Mouse (Mus musculus): ENCODE results near the gene Nsg1. TPM values are rescaled to one million over a fixed set of nuclear protein-coding genes. Genes with fewer than 3 reads are reported as not detected.

Gene Nsg1
- polyA plus RNA-seq, 1 experiment from 2014 or later: 69.7 TPM

DNA sequence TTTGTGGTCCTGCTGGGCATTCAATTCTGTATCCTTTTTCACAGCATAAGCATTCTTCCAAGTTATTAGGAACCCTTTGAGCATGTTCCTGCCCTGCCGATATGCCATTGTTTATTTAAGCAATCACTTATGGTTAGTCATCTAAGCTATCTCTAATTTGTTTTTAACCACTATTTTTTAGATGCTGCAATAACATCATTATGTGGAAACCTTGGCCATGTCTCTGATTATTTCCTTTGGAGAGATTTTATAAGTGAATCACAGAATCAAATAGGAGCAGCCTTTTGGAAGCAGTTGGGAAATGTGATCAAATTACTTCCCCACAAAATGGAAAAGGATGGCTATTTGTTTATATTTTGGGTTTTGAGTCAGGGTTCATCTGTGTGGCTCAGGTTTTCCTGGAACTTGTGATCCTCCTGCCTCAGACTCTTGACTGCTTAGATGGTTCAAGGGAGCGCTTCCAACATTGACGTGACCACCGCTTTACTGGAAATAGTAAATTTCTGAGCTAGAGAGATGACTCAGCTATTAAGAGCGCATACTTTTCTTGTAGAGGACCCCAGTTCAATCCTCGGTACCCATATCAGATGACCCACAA, 25.1 kb upstream of the Nsg1 start:
- 81% methylated on average over 6 of the region's 6 CpGs for WGBS

DNA sequence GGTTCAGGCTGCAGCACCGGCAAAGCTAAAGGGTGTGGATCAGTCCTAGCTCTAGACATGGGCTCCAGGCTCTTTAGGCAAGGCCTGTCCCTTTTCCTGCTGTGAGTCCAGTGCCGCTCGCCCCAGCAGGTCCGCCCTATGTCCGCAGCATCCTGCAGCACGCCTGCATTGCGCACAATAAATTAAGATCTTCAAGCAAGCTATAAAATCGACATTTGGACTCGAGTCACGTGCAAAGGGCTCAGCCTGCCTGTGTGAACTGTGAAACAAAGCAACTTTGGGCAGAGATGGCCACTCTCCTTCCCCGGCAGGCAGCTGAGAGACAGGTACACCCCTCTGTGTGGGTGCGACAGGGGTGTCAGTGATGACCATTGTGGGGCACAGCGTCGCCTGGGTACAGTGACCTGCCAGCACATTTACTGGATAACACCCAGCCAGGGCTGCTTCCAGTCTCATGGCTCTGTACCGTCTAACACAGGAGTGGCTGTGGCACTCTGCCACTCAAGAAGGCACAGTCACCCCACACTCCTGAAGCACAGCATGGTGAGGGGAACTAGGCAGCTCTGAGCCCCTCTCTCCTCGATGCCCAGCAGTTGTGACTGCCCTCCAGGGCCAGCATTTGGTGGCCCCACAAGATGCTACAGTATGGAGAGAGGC, 14.7 kb upstream of the Nsg1 start:
- Histone ChIP-seq H3K4me2 (replicated peaks; ENCODE audit: low read depth, low read length) (no peak overlapping the region), H3K4me3 (ENCODE audit: low read length) (no peak overlapping the region), H3K36me3 (ENCODE audit: insufficient read depth, low read length) (no peaks in the 10 kb centered on the region), H3K27ac (ENCODE audit: low read length) (no peak overlapping the region), H3K9ac (replicated peaks; ENCODE audit: low read length) (no peak overlapping the region), H3K27me3 (ENCODE audit: insufficient read depth, low read length) (no peaks in the 10 kb centered on the region), H3K4me1 (ENCODE audit: insufficient read depth, low read length) (no peaks in the 10 kb centered on the region), H3K9me3 (ENCODE audit: low read length) (0 out of 2 replicates have a peak, but pooled peaks cover 3% of the 10 kb centered on the region)
- WGBS: 70% methylated on average over 16 of the region's 16 CpGs
- ATAC-seq (ENCODE audit: low FRiP score, low TSS enrichment): no peak

More for the DNA sequence above, 25.1 kb upstream of the Nsg1 start:
- Histone ChIP-seq H3K9ac (replicated peaks; ENCODE audit: low read length) (no peak overlapping the region), H3K36me3 (ENCODE audit: insufficient read depth, low read length) (no peaks in the 10 kb centered on the region), H3K4me1 (ENCODE audit: insufficient read depth, low read length) (no peaks in the 10 kb centered on the region), H3K9me3 (ENCODE audit: low read length) (0 out of 2 replicates have a peak, but pooled peaks cover 3% of the 10 kb centered on the region), H3K4me3 (ENCODE audit: low read length) (no peak overlapping the region), H3K27ac (ENCODE audit: low read length) (no peak overlapping the region), H3K27me3 (ENCODE audit: insufficient read depth, low read length) (no peaks in the 10 kb centered on the region), H3K4me2 (replicated peaks; ENCODE audit: low read depth, low read length) (no peak overlapping the region)
- no peak for ATAC-seq (ENCODE audit: low FRiP score, low TSS enrichment)

DNA sequence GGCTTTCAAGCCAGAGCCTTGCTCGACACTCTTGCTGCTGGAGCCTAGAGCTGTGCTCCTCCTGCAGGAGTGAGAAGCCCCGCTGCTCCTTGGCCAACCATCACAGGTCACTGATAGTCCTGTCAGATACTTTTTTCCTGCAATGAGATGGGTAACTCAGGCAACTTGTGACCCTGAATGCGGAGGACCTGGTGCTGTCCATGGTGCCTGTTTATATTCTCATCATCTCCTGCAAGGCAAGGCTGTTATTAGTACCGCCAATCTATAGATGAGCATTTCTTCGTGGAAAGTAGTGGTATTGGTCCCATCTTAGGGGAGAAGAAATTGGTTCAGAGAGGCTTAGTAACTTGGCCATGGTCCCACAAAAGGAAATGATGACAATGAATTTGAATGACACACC, 14.1 kb upstream of the Nsg1 start:
- Histone ChIP-seq H3K4me1 (ENCODE audit: insufficient read depth, low read length) (no peaks in the 10 kb centered on the region), H3K27ac (ENCODE audit: low read length) (no peak overlapping the region), H3K9me3 (ENCODE audit: low read length) (0 out of 2 replicates have a peak, but pooled peaks cover 3% of the 10 kb centered on the region), H3K9ac (replicated peaks; ENCODE audit: low read length) (no peak overlapping the region), H3K4me3 (ENCODE audit: low read length) (no peak overlapping the region), H3K4me2 (replicated peaks; ENCODE audit: low read depth, low read length) (no peak overlapping the region), H3K36me3 (ENCODE audit: insufficient read depth, low read length) (no peaks in the 10 kb centered on the region), H3K27me3 (ENCODE audit: insufficient read depth, low read length) (no peaks in the 10 kb centered on the region)
- ATAC-seq (ENCODE audit: low FRiP score, low TSS enrichment): no peak
- WGBS: 49% methylated on average over 5 of the region's 5 CpGs

DNA sequence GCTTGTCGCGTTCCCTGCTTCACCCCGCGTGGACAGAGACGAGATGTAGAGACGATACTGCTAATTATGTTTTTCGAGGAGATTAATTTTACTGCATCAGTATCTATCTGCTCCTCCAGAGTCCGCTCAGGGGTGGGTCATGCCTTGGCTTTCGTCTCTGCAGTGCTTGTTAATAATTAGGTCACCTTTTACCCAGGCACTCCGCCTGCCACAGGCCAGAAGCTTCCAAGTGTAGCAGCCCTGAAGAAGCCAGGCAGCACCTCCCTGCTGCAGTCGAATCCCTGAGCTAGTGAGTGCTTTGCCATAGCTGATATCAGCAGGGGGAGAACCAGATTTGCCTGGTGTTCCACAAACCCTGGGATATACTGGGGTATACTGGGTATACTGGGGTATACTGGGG, 8.8 kb upstream of the Nsg1 start:
- WGBS: 68% methylated on average over 11 of the region's 11 CpGs
- Histone ChIP-seq H3K4me2 (replicated peaks; ENCODE audit: low read depth, low read length) (no peak overlapping the region), H3K4me3 (ENCODE audit: low read length) (no peak overlapping the region), H3K27me3 (ENCODE audit: insufficient read depth, low read length) (no peaks in the 10 kb centered on the region), H3K9me3 (ENCODE audit: low read length) (0 out of 2 replicates have a peak, but pooled peaks cover 3% of the 10 kb centered on the region), H3K27ac (ENCODE audit: low read length) (no peak overlapping the region), H3K4me1 (ENCODE audit: insufficient read depth, low read length) (no peaks in the 10 kb centered on the region), H3K36me3 (ENCODE audit: insufficient read depth, low read length) (no peaks in the 10 kb centered on the region), H3K9ac (replicated peaks; ENCODE audit: low read length) (no peak overlapping the region)
- ATAC-seq (ENCODE audit: low FRiP score, low TSS enrichment): no peak

DNA sequence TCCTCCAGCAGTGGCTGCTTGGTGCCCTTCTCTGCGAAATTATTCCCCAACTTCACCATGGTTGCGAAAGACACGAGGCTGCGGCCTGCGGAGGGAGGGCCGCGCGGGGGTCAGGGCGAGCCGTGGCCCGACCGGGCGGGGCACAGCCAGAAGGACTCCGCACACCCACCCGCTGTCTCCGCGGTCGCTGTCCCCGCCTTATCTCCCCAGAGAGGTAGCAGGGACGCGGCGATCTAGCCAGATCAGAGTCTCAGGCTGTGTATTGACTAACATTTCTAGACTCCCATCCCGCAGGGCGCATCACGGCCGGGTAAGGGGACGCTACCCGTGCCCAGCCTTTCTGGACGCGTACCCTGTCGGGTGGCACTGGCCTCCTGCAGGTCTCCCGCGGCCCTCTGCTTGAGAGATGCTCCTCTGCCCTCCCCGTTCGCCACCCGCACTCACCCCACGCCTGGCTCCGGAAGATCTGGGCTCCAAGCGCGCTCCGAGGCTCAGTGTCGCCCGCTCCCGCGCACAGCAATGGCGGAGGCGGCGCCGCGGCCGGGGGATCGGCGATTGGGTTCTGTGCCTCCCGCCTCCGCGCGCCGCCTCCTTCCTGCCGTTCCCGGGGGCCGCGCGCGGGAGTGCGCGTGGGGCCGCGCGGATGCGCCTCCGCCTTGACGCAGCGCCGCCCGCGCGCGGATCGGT, 617 bp downstream of the Nsg1 start:
- H3K27me3 ChIP-seq (ENCODE audit: insufficient read depth, low read length): peaks cover 19% of the 10 kb centered on the region
- peak overlapping the region; percentile 93 for H3K4me2 ChIP-seq (replicated peaks; ENCODE audit: low read depth, low read length)
- ATAC-seq (ENCODE audit: low FRiP score, low TSS enrichment): peak; percentile 62
- H3K4me1 ChIP-seq (ENCODE audit: insufficient read depth, low read length): peaks cover 6% of the 10 kb centered on the region
- peaks cover 13% of the 10 kb centered on the region for H3K36me3 ChIP-seq (ENCODE audit: insufficient read depth, low read length)
- no peak overlapping the region for H3K27ac ChIP-seq (ENCODE audit: low read length)
- H3K9ac ChIP-seq (replicated peaks; ENCODE audit: low read length): peak overlapping the region; percentile 77
- no peaks in the 10 kb centered on the region for H3K9me3 ChIP-seq (ENCODE audit: low read length)
- H3K4me3 ChIP-seq (ENCODE audit: low read length): peak overlapping the region; percentile 74
- WGBS: under 1% methylated on average over 77 of the region's 79 CpGs

DNA sequence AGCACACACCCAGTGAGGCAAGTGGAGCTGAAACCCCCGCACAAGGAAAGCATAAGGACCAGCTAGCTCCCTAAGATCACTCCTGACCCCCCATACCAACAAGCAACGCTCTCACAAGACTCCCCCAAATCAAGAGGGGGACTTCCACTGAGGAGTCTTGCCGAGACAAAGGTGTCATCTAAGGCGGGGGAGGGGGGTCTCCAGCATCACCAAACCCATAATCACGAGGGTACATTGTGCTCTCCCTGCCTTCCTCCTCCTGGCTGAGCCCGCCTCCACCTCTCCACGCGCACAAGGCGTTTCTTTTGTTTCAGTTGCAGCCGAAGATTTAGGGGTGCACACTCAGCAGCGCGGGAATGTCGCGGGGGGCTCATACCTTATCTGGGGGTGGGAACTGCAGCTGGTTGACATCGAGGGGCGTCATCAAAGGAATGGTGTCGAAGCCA, 1.2 kb downstream of the Nsg1 start:
- H3K4me3 ChIP-seq (ENCODE audit: low read length): peak overlapping the region; percentile 74
- no peaks in the 10 kb centered on the region for H3K9me3 ChIP-seq (ENCODE audit: low read length)
- H3K27me3 ChIP-seq (ENCODE audit: insufficient read depth, low read length): peaks cover 19% of the 10 kb centered on the region
- peak overlapping the region; percentile 77 for H3K9ac ChIP-seq (replicated peaks; ENCODE audit: low read length)
- H3K27ac ChIP-seq (ENCODE audit: low read length): no peak overlapping the region
- WGBS: 2% methylated on average over 17 of the region's 17 CpGs
- peak overlapping the region; percentile 93 for H3K4me2 ChIP-seq (replicated peaks; ENCODE audit: low read depth, low read length)
- 0 out of 2 replicates have a peak, but pooled peaks have one; percentile 20 for ATAC-seq (ENCODE audit: low FRiP score, low TSS enrichment)
- peaks cover 6% of the 10 kb centered on the region for H3K4me1 ChIP-seq (ENCODE audit: insufficient read depth, low read length)
- peaks cover 15% of the 10 kb centered on the region for H3K36me3 ChIP-seq (ENCODE audit: insufficient read depth, low read length)

DNA sequence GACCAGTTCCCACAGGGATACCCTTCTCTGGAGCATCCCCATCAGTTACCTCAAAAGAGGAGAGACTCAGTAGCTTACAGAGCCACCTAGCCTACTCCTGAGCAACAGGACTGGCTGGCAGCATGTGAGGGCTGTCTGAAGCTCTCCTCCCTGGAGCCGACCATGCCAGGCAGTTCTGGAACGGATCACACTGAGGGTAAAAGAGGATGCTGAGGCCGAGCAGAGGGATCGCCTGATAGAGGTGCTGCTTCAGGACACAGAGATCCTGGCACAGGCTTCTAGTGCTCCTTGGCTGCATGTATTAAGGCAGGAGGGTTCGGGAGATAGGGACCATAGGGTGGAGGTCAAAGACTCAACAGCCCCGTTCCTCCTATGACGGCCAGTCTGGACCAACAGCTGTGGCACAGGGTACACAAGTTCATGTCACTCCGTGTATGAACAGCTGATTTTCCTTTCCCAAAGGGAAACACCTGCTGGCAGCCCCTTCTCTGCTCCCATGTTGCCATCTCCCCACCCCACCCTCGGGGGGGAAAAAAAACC, 2.2 kb downstream of the Nsg1 start:
- peaks cover 19% of the 10 kb centered on the region for H3K27me3 ChIP-seq (ENCODE audit: insufficient read depth, low read length)
- WGBS: 70% methylated on average over 9 of the region's 9 CpGs
- peaks cover 6% of the 10 kb centered on the region for H3K4me1 ChIP-seq (ENCODE audit: insufficient read depth, low read length)
- peaks cover 15% of the 10 kb centered on the region for H3K36me3 ChIP-seq (ENCODE audit: insufficient read depth, low read length)
- H3K4me3 ChIP-seq (ENCODE audit: low read length): no peak overlapping the region
- H3K4me2 ChIP-seq (replicated peaks; ENCODE audit: low read depth, low read length): peak overlapping the region; percentile 93
- no peak overlapping the region for H3K9ac ChIP-seq (replicated peaks; ENCODE audit: low read length)
- no peak for ATAC-seq (ENCODE audit: low FRiP score, low TSS enrichment)
- H3K27ac ChIP-seq (ENCODE audit: low read length): no peak overlapping the region
- H3K9me3 ChIP-seq (ENCODE audit: low read length): no peaks in the 10 kb centered on the region

DNA sequence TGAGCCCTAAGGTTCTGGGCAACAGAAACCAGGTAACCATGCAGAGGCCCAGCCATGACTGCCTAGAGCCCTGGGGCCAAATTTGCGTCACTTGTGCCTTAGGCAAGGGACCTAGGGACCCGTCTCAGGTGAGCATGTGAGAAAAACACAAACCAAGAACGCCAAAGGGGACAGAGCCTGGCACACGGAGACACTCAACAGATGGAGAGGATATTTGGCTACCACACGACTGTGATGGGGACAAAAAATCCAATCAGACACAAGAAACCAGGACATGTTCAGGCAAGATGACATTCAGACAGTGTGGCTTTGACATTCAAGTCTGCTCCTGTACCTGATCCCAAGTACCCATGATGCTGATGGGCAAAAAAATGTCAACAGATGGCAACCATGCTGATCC, 6.1 kb downstream of the Nsg1 start:
- Histone ChIP-seq H3K4me2 (replicated peaks; ENCODE audit: low read depth, low read length) (no peak overlapping the region), H3K4me1 (ENCODE audit: insufficient read depth, low read length) (no peaks in the 10 kb centered on the region), H3K27ac (ENCODE audit: low read length) (no peak overlapping the region), H3K36me3 (ENCODE audit: insufficient read depth, low read length) (peaks cover 28% of the 10 kb centered on the region), H3K9me3 (ENCODE audit: low read length) (peaks cover 4% of the 10 kb centered on the region; the same call in 1 of the 2 replicates), H3K27me3 (ENCODE audit: insufficient read depth, low read length) (no peaks in the 10 kb centered on the region; the same call in 1 of the 2 replicates), H3K9ac (replicated peaks; ENCODE audit: low read length) (no peak overlapping the region), H3K4me3 (ENCODE audit: low read length) (no peak overlapping the region)
- no peak for ATAC-seq (ENCODE audit: low FRiP score, low TSS enrichment)
- WGBS: 90% methylated on average over 5 of the region's 5 CpGs

DNA sequence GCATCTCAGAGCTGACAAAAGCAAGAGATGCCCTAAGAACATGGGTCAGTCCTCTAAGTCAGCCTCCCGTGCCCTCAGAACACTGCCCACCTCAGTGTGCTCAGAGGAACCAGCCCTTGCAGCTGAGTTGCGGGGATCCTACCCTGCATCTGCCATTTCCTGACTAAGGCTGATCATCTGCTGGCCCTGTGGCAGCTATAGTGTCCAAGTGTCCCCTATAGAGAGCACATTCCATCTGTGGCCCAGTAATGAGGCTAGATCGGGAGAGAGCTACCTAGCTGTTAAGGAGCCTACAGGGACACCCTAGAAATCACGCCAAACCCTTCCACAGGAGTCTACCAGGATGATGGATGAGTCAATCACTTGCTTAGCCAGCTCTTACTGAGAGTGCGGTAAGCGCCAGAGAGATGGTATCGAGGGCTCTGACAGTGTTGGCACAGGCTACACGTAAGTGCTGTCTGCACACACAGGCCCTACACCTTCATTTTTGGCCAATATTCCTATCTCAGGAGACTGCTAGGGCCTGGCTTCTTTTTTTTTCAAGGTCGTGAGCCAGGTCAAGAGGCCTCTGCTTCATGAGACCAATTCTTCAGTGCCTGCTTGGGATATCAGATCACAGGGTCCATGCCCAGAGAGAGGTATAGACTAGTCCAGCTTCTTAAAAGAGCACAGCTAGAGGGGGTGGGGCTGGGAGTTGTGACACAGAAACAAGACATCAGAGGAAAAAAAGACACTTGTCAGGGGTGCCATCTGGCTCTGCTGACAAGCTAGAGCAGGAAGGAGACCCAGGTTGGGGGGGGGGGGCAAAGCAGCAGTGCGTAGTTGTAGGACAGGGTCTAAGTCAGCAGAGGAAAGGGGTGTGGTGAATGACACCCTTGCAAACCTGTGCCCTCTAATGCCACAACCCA, 7.3 kb downstream of the Nsg1 start:
- H3K27me3 ChIP-seq (ENCODE audit: insufficient read depth, low read length): no peaks in the 10 kb centered on the region
- H3K27ac ChIP-seq (ENCODE audit: low read length): no peak overlapping the region
- no peak overlapping the region for H3K9ac ChIP-seq (replicated peaks; ENCODE audit: low read length)
- peaks cover 4% of the 10 kb centered on the region; the same call in 1 of the 2 replicates for H3K9me3 ChIP-seq (ENCODE audit: low read length)
- no peaks in the 10 kb centered on the region for H3K4me1 ChIP-seq (ENCODE audit: insufficient read depth, low read length)
- WGBS: 86% methylated on average over 10 of the region's 10 CpGs
- H3K36me3 ChIP-seq (ENCODE audit: insufficient read depth, low read length): peaks cover 31% of the 10 kb centered on the region
- no peak overlapping the region for H3K4me3 ChIP-seq (ENCODE audit: low read length)
- H3K4me2 ChIP-seq (replicated peaks; ENCODE audit: low read depth, low read length): no peak overlapping the region
- ATAC-seq (ENCODE audit: low FRiP score, low TSS enrichment): no peak
